Mouse (Mus musculus): Measurements from ENCODE around the gene Stat4. TPM values are rescaled to one million over a fixed set of nuclear protein-coding genes. Genes with fewer than 3 reads are reported as not detected.

The Stat4 gene
- polyA plus RNA-seq, 1 experiment from 2014 or later: 0.60 TPM

GRCm38 (mm10) chr1:52140534-52140933 is 153.6 kb downstream of the Stat4 start:
- Histone ChIP-seq H3K9me3 (replicated peaks; ENCODE audit: control insufficient read depth, low read length, poor library complexity, severe bottlenecking) (no peaks in the 10 kb centered on the region), H3K4me3 (ENCODE audit: low read depth, low read length) (no peak overlapping the region), H3K9ac (ENCODE audit: low read depth, low read length) (no peak overlapping the region), H3K27me3 (ENCODE audit: control insufficient read depth, insufficient read depth, low read depth, low read length) (no peaks in the 10 kb centered on the region), H3K27ac (ENCODE audit: low read length) (no peak overlapping the region), H3K36me3 (ENCODE audit: control insufficient read depth, insufficient read depth, low read length) (no peaks in the 10 kb centered on the region), H3K4me2 (ENCODE audit: low read length) (no peak overlapping the region), H3K4me1 (ENCODE audit: control insufficient read depth, insufficient read depth, low read length) (no peaks in the 10 kb centered on the region)
- ATAC-seq: no peak
- WGBS: 84% methylated on average over 9 of the region's 9 CpGs

GRCm38 (mm10) chr1:52141482-52141881 is 154.5 kb downstream of the Stat4 start:
- Histone ChIP-seq H3K4me1 (ENCODE audit: control insufficient read depth, insufficient read depth, low read length) (no peaks in the 10 kb centered on the region), H3K4me2 (ENCODE audit: low read length) (no peak overlapping the region), H3K27ac (ENCODE audit: low read length) (no peak overlapping the region), H3K9ac (ENCODE audit: low read depth, low read length) (no peak overlapping the region), H3K9me3 (replicated peaks; ENCODE audit: control insufficient read depth, low read length, poor library complexity, severe bottlenecking) (no peaks in the 10 kb centered on the region), H3K36me3 (ENCODE audit: control insufficient read depth, insufficient read depth, low read length) (no peaks in the 10 kb centered on the region), H3K4me3 (ENCODE audit: low read depth, low read length) (no peak overlapping the region), H3K27me3 (ENCODE audit: control insufficient read depth, insufficient read depth, low read depth, low read length) (no peaks in the 10 kb centered on the region)
- WGBS: 81% methylated on average over 3 of the region's 3 CpGs
- ATAC-seq: no peak

- 80% methylated on average over 4 of the region's 4 CpGs for WGBS
Observed at GRCm38 (mm10) chr1:52142117-52142516, 155.2 kb downstream of the Stat4 start.

GRCm38 (mm10) chr1:52143191-52143590 is 156.2 kb downstream of the Stat4 start:
- no peaks in the 10 kb centered on the region for H3K9me3 ChIP-seq (replicated peaks; ENCODE audit: control insufficient read depth, low read length, poor library complexity, severe bottlenecking)
- H3K4me2 ChIP-seq (ENCODE audit: low read length): no peak overlapping the region
- H3K27me3 ChIP-seq (ENCODE audit: control insufficient read depth, insufficient read depth, low read depth, low read length): no peaks in the 10 kb centered on the region
- no peak overlapping the region for H3K27ac ChIP-seq (ENCODE audit: low read length)
- H3K4me1 ChIP-seq (ENCODE audit: control insufficient read depth, insufficient read depth, low read length): no peaks in the 10 kb centered on the region
- no peak overlapping the region for H3K9ac ChIP-seq (ENCODE audit: low read depth, low read length)
- H3K4me3 ChIP-seq (ENCODE audit: low read depth, low read length): no peak overlapping the region
- ATAC-seq: no peak
- no peaks in the 10 kb centered on the region for H3K36me3 ChIP-seq (ENCODE audit: control insufficient read depth, insufficient read depth, low read length)
- 84% methylated on average over 4 of the region's 4 CpGs for WGBS

More at GRCm38 (mm10) chr1:52142117-52142516, 155.2 kb downstream of the Stat4 start:
- Histone ChIP-seq H3K9me3 (replicated peaks; ENCODE audit: control insufficient read depth, low read length, poor library complexity, severe bottlenecking) (no peaks in the 10 kb centered on the region), H3K36me3 (ENCODE audit: control insufficient read depth, insufficient read depth, low read length) (no peaks in the 10 kb centered on the region), H3K4me3 (ENCODE audit: low read depth, low read length) (no peak overlapping the region), H3K4me1 (ENCODE audit: control insufficient read depth, insufficient read depth, low read length) (no peaks in the 10 kb centered on the region), H3K9ac (ENCODE audit: low read depth, low read length) (no peak overlapping the region), H3K27ac (ENCODE audit: low read length) (no peak overlapping the region), H3K27me3 (ENCODE audit: control insufficient read depth, insufficient read depth, low read depth, low read length) (no peaks in the 10 kb centered on the region), H3K4me2 (ENCODE audit: low read length) (no peak overlapping the region)
- ATAC-seq: no peak

- Histone ChIP-seq H3K4me2 (ENCODE audit: low read length) (no peak overlapping the region), H3K36me3 (ENCODE audit: control insufficient read depth, insufficient read depth, low read length) (no peaks in the 10 kb centered on the region), H3K4me1 (ENCODE audit: control insufficient read depth, insufficient read depth, low read length) (no peaks in the 10 kb centered on the region), H3K9me3 (replicated peaks; ENCODE audit: control insufficient read depth, low read length, poor library complexity, severe bottlenecking) (no peaks in the 10 kb centered on the region), H3K4me3 (ENCODE audit: low read depth, low read length) (no peak overlapping the region), H3K27ac (ENCODE audit: low read length) (no peak overlapping the region), H3K27me3 (ENCODE audit: control insufficient read depth, insufficient read depth, low read depth, low read length) (no peaks in the 10 kb centered on the region), H3K9ac (ENCODE audit: low read depth, low read length) (no peak overlapping the region)
- 87% methylated on average over 7 of the region's 7 CpGs for WGBS
- ATAC-seq: no peak
Observed at GRCm38 (mm10) chr1:52143596-52144156, 156.7 kb downstream of the Stat4 start.

GRCm38 (mm10) chr1:52144907-52145306 is 158.0 kb downstream of the Stat4 start:
- H3K36me3 ChIP-seq (ENCODE audit: control insufficient read depth, insufficient read depth, low read length): no peaks in the 10 kb centered on the region
- no peaks in the 10 kb centered on the region for H3K9me3 ChIP-seq (replicated peaks; ENCODE audit: control insufficient read depth, low read length, poor library complexity, severe bottlenecking)

GRCm38 (mm10) chr1:52146214-52146970 is 159.4 kb downstream of the Stat4 start:
- peak; percentile 84 for ATAC-seq
- no peaks in the 10 kb centered on the region for H3K27me3 ChIP-seq (ENCODE audit: control insufficient read depth, insufficient read depth, low read depth, low read length)
- H3K9me3 ChIP-seq (replicated peaks; ENCODE audit: control insufficient read depth, low read length, poor library complexity, severe bottlenecking): no peaks in the 10 kb centered on the region
- H3K4me2 ChIP-seq (ENCODE audit: low read length): no peak overlapping the region
- H3K9ac ChIP-seq (ENCODE audit: low read depth, low read length): no peak overlapping the region
- no peak overlapping the region for H3K4me3 ChIP-seq (ENCODE audit: low read depth, low read length)
- 56% methylated on average over 12 of the region's 12 CpGs for WGBS
- no peaks in the 10 kb centered on the region for H3K36me3 ChIP-seq (ENCODE audit: control insufficient read depth, insufficient read depth, low read length)
- no peak overlapping the region for H3K27ac ChIP-seq (ENCODE audit: low read length)
- H3K4me1 ChIP-seq (ENCODE audit: control insufficient read depth, insufficient read depth, low read length): peaks cover 3% of the 10 kb centered on the region; the same call in 1 of the 2 replicates

More at GRCm38 (mm10) chr1:52144907-52145306, 158.0 kb downstream of the Stat4 start:
- H3K4me2 ChIP-seq (ENCODE audit: low read length): no peak overlapping the region
- H3K27me3 ChIP-seq (ENCODE audit: control insufficient read depth, insufficient read depth, low read depth, low read length): no peaks in the 10 kb centered on the region
- no peak overlapping the region for H3K27ac ChIP-seq (ENCODE audit: low read length)
- peaks cover 2% of the 10 kb centered on the region; the same call in 1 of the 2 replicates for H3K4me1 ChIP-seq (ENCODE audit: control insufficient read depth, insufficient read depth, low read length)
- no peak overlapping the region for H3K4me3 ChIP-seq (ENCODE audit: low read depth, low read length)
- ATAC-seq: no peak
- WGBS: 90% methylated on average over 10 of the region's 10 CpGs
- no peak overlapping the region for H3K9ac ChIP-seq (ENCODE audit: low read depth, low read length)

GRCm38 (mm10) chr1:52147431-52147830 is 160.5 kb downstream of the Stat4 start:
- no peak overlapping the region for H3K27ac ChIP-seq (ENCODE audit: low read length)
- no peak overlapping the region for H3K4me2 ChIP-seq (ENCODE audit: low read length)
- H3K4me3 ChIP-seq (ENCODE audit: low read depth, low read length): no peak overlapping the region
- H3K36me3 ChIP-seq (ENCODE audit: control insufficient read depth, insufficient read depth, low read length): no peaks in the 10 kb centered on the region
- ATAC-seq: no peak
- no peaks in the 10 kb centered on the region for H3K9me3 ChIP-seq (replicated peaks; ENCODE audit: control insufficient read depth, low read length, poor library complexity, severe bottlenecking)
- 93% methylated on average over 2 of the region's 2 CpGs for WGBS
- H3K27me3 ChIP-seq (ENCODE audit: control insufficient read depth, insufficient read depth, low read depth, low read length): no peaks in the 10 kb centered on the region
- peaks cover 3% of the 10 kb centered on the region; the same call in 1 of the 2 replicates for H3K4me1 ChIP-seq (ENCODE audit: control insufficient read depth, insufficient read depth, low read length)
- no peak overlapping the region for H3K9ac ChIP-seq (ENCODE audit: low read depth, low read length)

GRCm38 (mm10) chr1:52148178-52148577 is 161.2 kb downstream of the Stat4 start:
- Histone ChIP-seq H3K4me1 (ENCODE audit: control insufficient read depth, insufficient read depth, low read length) (peaks cover 3% of the 10 kb centered on the region; the same call in 1 of the 2 replicates), H3K36me3 (ENCODE audit: control insufficient read depth, insufficient read depth, low read length) (no peaks in the 10 kb centered on the region), H3K9me3 (replicated peaks; ENCODE audit: control insufficient read depth, low read length, poor library complexity, severe bottlenecking) (no peaks in the 10 kb centered on the region), H3K27me3 (ENCODE audit: control insufficient read depth, insufficient read depth, low read depth, low read length) (no peaks in the 10 kb centered on the region), H3K4me2 (ENCODE audit: low read length) (no peak overlapping the region), H3K9ac (ENCODE audit: low read depth, low read length) (no peak overlapping the region), H3K27ac (ENCODE audit: low read length) (no peak overlapping the region), H3K4me3 (ENCODE audit: low read depth, low read length) (no peak overlapping the region)
- 77% methylated on average over 7 of the region's 7 CpGs for WGBS
- ATAC-seq: no peak
